Mouse (Mus musculus) skeletal muscle tissue, adult 2 months (tissue): ENCODE data around the gene Med10.

ENCODE experiments used
- DNase-seq: peaks from one replicate; pipeline ENCODE4 v3.0.0-alpha.2; 2012; ENCODE audit warnings: low read depth, low spot score

The Med10 gene

DNA sequence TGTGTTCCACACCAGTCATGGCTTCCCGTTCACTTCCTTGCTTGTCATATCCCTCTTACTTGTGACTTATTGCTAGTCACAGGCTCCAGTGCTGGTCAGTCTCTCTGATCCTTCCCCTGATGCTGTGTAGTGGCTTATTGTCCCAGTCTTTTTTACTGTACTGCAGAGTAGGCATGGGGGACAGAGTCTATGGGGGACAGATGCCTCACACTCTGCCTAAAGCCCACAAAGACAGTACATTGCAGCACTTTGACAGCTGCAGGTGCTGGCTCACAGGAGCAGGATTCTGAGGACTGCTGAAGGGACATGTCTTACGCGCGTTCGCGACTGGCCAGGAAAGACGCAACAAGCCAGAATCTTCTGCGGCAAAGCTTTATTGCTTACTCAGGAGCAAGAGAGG, 28.4 kb downstream of the Med10 start:
- DNase-seq: no peak

DNA sequence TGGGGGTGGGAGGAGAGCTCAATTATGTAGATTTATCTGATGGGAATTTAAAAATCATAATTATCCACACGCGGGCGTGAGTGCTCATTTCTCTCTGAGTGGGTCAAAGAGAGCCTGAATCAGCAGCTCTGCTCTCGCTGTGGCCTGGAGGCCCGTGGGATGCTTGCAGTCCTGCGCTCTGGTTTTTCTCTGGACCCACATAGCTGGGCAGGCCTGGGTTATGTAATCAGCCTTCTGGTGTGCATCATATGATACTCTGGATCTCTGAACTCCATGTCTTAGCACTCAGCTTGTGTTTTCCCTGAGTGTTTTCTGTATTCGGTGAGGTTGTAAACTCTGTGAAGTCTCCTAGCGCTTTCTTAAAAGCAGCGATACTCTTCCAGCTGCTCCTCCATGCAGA, 30.4 kb downstream of the Med10 start:
- DNase-seq: no peak

DNA sequence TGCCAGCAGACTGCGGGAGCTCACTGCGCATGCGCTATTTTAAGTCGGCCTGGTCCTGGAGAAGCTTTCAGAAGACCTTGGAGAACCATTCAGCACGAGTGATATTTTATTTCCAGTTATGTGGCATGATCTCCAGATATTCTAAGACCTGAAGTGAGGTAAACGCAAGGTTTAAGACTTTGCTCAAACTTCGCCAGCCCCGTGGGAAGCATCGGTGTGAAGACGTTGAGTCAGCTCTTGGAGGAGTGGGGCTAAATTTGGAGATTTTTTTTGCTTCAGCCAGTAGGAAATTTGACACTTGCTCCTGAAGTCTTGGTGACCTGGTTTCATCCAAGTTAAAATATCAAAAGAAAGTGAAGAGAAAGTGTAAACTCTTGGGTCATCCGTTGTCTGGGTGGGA, 31.2 kb downstream of the Med10 start:
- DNase-seq: no peak

- DNase-seq: no peak
These were observed 43.4 kb downstream of the Med10 start for GRCm38 (mm10) chr13:69845592-69845991.

- DNase-seq: no peak
These were observed 47.4 kb downstream of the Med10 start for GRCm38 (mm10) chr13:69849579-69849978.

DNA sequence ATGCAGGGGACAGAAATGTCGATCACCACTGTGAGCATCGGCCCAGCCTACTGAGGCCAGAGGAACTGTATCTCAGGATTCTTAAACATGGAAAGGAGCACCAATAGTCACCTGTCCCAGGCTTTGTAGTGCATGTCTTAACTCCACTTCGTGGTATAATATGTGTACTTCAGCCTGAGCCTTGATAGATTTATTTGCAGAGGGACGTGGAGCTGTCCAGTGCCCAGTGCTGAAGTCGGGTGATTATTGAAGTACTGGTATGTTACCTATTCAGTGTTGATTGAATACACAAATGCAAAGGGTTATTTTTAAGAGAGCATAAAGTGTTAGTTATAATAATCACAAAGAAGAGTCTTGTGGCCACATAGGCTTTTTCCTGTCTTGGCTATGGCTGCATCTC, 50.1 kb downstream of the Med10 start:
- DNase-seq: no peak

GRCm38 (mm10) chr13:69853425-69854043, 51.3 kb downstream of the Med10 start:
- no peak for DNase-seq

GRCm38 (mm10) chr13:69855941-69856340, 53.7 kb downstream of the Med10 start:
- DNase-seq: no peak

- no peak for DNase-seq
These were observed 60.1 kb downstream of the Med10 start for GRCm38 (mm10) chr13:69862276-69862675.

DNA sequence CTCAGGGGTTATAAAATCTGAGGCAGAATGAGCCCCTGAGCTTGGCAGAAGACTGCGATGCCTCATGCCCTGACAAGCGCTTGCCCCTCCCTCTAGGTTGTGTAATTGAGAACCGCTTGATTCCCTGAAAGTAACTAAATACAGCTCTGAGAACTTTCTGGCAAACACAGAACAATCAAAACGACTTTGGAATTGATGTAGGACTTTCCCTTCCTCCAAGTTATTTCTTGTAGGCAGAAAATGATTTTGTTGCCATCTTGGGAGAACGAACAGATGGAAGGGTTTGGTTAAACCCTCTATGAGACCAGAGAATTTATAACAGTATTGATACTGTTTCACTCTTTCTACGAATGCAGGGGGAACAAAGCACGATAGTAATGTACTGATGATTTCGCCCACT, 62.7 kb downstream of the Med10 start:
- no peak for DNase-seq
